Mouse (Mus musculus) ES-Bruce4 (cell line): ENCODE data around the gene Sorcs3. TPM values are rescaled to one million over a fixed set of nuclear protein-coding genes. Genes with fewer than 3 reads are reported as not detected.

Experiments
- H3K27ac ChIP-seq: 2 replicates; pipeline ENCODE4 v1.5.1; 2012; ENCODE audit warnings: low read length, inconsistent platforms; ENCODE audit not compliant: insufficient read depth
- H3K27me3 ChIP-seq: 2 replicates; pipeline ENCODE4 v1.6.1; 2012; ENCODE audit warnings: mild to moderate bottlenecking, low read length, inconsistent platforms; ENCODE audit not compliant: control insufficient read depth, poor library complexity, insufficient read depth, severe bottlenecking
- H3K36me3 ChIP-seq: 2 replicates; pipeline ENCODE4 v1.6.1; 2012; ENCODE audit warnings: inconsistent platforms, mild to moderate bottlenecking, low read length, moderate library complexity; ENCODE audit not compliant: control insufficient read depth, poor library complexity, insufficient read depth, severe bottlenecking
- H3K4me1 ChIP-seq: one replicate; pipeline ENCODE4 v1.8.1; 2011; ENCODE audit warnings: low read length; ENCODE audit not compliant: control insufficient read depth, insufficient read depth
- H3K4me3 ChIP-seq: 2 replicates; pipeline ENCODE4 v1.5.1; 2011; ENCODE audit warnings: low read depth, mild to moderate bottlenecking, low read length
- H3K9ac ChIP-seq: 2 replicates; pipeline ENCODE4 v1.6.1; 2012; ENCODE audit warnings: low read depth, mild to moderate bottlenecking, inconsistent platforms; ENCODE audit not compliant: poor library complexity, severe bottlenecking
- H3K9me3 ChIP-seq: replicated peaks from 2 replicates; pipeline ENCODE4 v1.6.1; 2012; ENCODE audit warnings: mild to moderate bottlenecking, low read length, inconsistent platforms; ENCODE audit not compliant: control insufficient read depth, poor library complexity, insufficient read depth, severe bottlenecking
- CTCF ChIP-seq: IDR thresholded peaks from one replicate; pipeline ENCODE4 v1.8.1; 2011; ENCODE audit warnings: low read depth, low read length
- EP300 ChIP-seq: IDR thresholded peaks from 2 replicates; pipeline ENCODE4 v1.6.1; 2011; ENCODE audit warnings: low read depth, low read length; ENCODE audit not compliant: insufficient read depth
- POLR2A ChIP-seq: IDR thresholded peaks from one replicate; pipeline ENCODE4 v1.8.1; 2011; ENCODE audit warnings: low read length; ENCODE audit not compliant: insufficient read depth
- polyA plus RNA-seq: library from polyadenylated mRNA; stranded (reverse); fragments of >200 nt; gene quantifications from 2 replicates; pipeline ENCODE4 v1.2.4, GENCODE M21; 2011; ENCODE audit warnings: low read depth; ENCODE audit not compliant: missing spikeins, insufficient read depth, insufficient read length

The Sorcs3 gene
- polyA plus RNA-seq, 1 experiment: not detected

DNA sequence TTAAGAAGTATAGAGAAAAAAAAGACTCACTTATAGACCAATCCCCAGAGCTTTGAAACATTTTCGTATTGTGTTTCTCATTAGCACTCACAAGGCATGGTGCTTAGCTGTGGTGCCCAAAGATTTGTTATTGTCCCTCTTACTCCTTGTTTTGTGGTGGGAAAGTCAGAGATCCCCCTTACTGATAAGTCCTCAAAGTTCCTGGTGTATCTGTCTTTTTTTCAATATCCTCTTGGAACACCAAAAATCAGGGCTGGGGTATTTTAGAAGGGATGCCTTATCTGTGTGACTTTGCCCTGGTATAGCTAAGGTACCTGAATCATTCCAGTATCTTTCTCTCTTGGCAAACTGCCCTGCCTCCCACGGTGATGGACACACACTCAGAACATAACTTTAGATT is 92.6 kb downstream of the Sorcs3 start:
- TF ChIP-seq POLR2A (no peak), CTCF (no peak), EP300 (no peak)
- no peaks in the 10 kb centered on the region for H3K9me3 ChIP-seq
- no peak overlapping the region for H3K27ac ChIP-seq
- H3K4me3 ChIP-seq: no peak overlapping the region
- no peak overlapping the region for H3K9ac ChIP-seq
- no peaks in the 10 kb centered on the region for H3K27me3 ChIP-seq
- H3K4me1 ChIP-seq: no peaks in the 10 kb centered on the region
- H3K36me3 ChIP-seq: no peaks in the 10 kb centered on the region

DNA sequence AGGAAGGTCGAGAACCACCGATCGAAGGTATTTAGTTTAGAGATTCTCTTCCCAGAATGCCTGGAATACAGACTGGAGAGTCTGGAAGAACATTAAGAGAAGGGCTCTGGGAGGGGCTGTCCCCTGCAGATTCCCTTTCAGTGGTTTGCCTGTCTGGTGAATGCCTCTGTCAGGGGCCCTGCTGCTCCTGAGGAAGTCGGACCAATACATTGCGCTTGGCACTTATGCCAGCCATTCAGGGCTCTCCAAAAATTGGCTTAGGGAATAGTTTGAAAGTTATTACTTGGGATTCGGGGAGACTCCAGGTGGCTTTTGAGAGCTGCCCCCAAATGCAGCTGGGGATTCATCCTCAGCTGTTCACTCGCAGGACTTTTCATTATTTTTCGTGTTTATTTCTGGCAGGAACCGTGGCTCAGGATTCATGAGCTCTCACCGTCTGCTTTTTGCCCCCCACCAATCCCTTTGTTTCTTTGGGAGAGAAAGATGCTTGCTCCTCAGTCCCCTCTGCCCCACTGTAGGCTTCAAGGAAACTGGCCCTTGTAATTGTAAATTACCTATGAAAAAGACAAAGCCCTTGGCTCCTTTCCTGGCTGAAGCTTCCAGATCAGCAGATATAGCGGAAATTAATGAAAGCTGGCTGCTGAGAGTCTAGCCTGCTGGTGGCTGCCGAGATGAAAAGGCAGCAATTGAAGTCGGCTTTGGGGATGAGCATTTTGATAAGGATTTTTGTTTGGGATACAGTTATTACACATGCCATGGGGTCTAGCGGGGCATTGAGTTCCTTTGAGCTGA is 94.8 kb downstream of the Sorcs3 start:
- Histone ChIP-seq H3K4me3 (no peak overlapping the region), H3K9me3 (no peaks in the 10 kb centered on the region)
- no peak for TF ChIP-seq POLR2A
- no peak for TF ChIP-seq EP300
- no peak for TF ChIP-seq CTCF

DNA sequence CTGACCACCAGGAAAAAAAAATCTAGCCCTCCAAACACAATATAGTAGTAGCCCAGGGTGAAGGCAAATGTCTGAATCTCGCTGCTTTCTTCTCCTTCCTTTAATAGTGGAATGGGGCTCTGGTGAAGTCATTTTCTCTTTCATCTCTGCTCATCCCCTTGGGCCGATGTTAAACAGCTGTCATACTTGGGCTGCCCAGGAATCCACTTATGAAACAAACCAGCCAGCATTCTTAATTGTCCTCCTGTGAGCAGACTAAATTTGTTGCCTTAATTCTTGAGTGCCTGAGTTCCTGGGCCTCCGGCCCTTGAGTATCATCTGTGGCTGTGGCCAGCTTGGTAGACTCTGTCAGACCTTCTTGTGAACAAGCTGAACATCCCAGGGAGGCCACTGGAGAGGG is 95.5 kb downstream of the Sorcs3 start:
- TF ChIP-seq POLR2A (no peak), CTCF (no peak)
- no peak overlapping the region for H3K27ac ChIP-seq
- H3K9ac ChIP-seq: no peak overlapping the region
- H3K36me3 ChIP-seq: no peaks in the 10 kb centered on the region
- no peak overlapping the region for H3K4me3 ChIP-seq
- H3K4me1 ChIP-seq: no peaks in the 10 kb centered on the region
- H3K27me3 ChIP-seq: no peaks in the 10 kb centered on the region
- H3K9me3 ChIP-seq: no peaks in the 10 kb centered on the region

More for the DNA sequence above, 94.8 kb downstream of the Sorcs3 start:
- H3K36me3 ChIP-seq: no peaks in the 10 kb centered on the region
- no peaks in the 10 kb centered on the region for H3K27me3 ChIP-seq
- H3K4me1 ChIP-seq: no peaks in the 10 kb centered on the region
- no peak overlapping the region for H3K27ac ChIP-seq
- H3K9ac ChIP-seq: no peak overlapping the region

DNA sequence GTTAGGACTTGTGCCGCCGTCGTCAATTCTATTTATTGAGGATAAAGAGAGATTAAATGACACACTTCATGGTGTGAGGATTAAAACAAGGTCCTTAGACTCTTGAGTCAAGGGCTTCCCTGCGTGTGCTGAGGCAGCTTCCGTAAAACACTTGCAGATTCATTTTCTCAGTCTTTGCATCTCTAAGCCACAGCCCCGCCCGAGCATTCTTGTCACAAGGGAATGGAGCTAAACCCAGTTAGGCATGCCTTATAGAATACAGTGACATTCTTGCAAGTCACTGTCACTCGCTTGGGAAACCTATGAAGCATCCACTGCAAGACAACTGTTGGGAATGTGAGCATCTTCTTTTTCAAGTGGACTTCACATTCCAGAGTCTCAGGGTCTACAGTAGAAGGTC is 102.5 kb downstream of the Sorcs3 start:
- Histone ChIP-seq H3K27ac (no peak overlapping the region), H3K27me3 (no peaks in the 10 kb centered on the region), H3K4me1 (no peaks in the 10 kb centered on the region), H3K9ac (no peak overlapping the region), H3K9me3 (no peaks in the 10 kb centered on the region), H3K36me3 (no peaks in the 10 kb centered on the region), H3K4me3 (no peak overlapping the region)
- no peak for TF ChIP-seq POLR2A
- no peak for TF ChIP-seq CTCF
- TF ChIP-seq EP300: no peak

DNA sequence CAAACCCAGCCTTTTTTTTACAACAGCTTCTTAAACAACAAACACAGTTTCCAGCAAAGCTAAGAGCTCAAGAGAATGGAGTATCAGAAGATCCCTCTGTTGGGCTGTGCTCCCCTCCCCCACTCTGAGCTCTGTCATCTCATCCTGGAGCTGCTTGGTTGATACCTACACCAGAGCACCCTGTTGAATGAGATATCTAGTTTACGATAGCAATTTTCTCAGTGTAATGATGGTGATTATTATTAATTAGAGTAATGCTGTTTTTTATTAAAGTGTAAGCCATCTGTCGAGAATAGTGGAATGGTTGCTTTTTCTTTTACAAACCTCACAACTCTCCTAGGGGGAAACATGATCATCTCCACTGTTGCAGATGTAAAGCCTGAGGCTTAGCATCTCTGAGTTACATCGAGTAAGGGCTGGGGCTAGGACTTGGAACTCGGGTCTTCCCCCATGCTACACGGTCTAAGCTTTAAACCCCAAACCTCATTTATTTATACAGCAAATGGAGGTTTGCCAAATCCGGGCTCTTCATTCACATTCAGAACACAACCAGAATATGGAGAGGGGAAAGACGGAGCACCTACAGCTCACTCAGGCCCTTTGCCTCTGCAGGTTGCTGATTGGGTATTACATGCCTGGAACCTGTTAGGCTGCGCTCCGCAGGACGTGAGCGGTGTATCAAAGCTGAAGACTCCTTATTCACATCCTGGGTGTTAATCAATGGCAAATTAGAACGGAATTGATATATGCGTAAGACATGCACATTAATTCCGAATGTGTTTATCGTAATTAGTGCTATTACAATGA is 103.9 kb downstream of the Sorcs3 start:
- Histone ChIP-seq H3K9ac (no peak overlapping the region), H3K27me3 (no peaks in the 10 kb centered on the region), H3K27ac (no peak overlapping the region), H3K4me3 (no peak overlapping the region), H3K4me1 (no peaks in the 10 kb centered on the region), H3K36me3 (no peaks in the 10 kb centered on the region), H3K9me3 (no peaks in the 10 kb centered on the region)
- no peak for TF ChIP-seq POLR2A
- no peak for TF ChIP-seq EP300
- TF ChIP-seq CTCF: no peak

DNA sequence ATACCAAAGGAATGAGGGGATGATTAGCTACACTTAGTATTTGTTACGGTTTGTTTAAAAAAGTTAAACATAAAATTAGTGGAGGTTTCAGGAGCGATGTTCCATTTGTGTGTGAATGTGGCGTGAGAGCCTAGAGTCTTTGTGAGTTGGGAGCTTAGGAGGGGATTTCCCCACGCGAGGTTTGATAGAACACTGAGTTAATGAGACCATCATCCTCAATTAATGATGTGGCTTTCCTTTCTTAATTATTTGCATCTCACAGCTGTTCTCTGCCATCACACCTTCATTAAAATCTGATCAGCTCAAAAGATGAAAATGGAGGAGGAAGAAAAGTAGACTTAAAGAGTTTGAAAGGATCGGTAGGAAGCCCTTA is 104.5 kb downstream of the Sorcs3 start:
- Histone ChIP-seq H3K4me3 (no peak overlapping the region), H3K27ac (no peak overlapping the region), H3K9ac (no peak overlapping the region), H3K9me3 (no peaks in the 10 kb centered on the region), H3K36me3 (no peaks in the 10 kb centered on the region), H3K4me1 (no peaks in the 10 kb centered on the region), H3K27me3 (no peaks in the 10 kb centered on the region)
- TF ChIP-seq POLR2A (no peak), CTCF (no peak), EP300 (no peak)
